Mouse (Mus musculus): ENCODE data around the gene Atmin.

The Atmin gene

GRCm38 (mm10) chr8:116943555-116944384, 577 bp downstream of the Atmin start:
- Histone ChIP-seq H3K27me3 (ENCODE audit: control insufficient read depth, insufficient read depth, low read length, poor library complexity, severe bottlenecking) (no peaks in the 10 kb centered on the region), H3K36me3 (ENCODE audit: control insufficient read depth, insufficient read depth, low read length, poor library complexity, severe bottlenecking) (no peaks in the 10 kb centered on the region)
- peak; percentile 29 for DNase-seq (ENCODE audit: low read depth, low spot score)

DNA sequence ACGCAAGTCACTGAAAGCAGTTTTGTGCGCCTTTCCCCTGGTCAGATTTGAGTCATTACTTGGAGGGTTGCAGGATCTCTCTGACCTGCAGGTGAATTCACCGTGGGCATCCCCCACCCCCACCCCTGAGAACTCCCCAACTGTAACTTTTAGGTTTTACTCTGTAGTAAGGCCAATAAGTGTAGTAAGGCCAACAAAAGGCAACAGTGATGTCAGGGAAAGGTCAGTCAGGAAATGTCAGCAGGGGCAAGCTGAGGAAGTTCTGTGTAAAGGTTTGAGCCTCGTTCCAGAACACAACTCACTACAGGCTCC, 1.1 kb downstream of the Atmin start:
- Histone ChIP-seq H3K27me3 (ENCODE audit: control insufficient read depth, insufficient read depth, low read length, poor library complexity, severe bottlenecking) (no peaks in the 10 kb centered on the region), H3K36me3 (ENCODE audit: control insufficient read depth, insufficient read depth, low read length, poor library complexity, severe bottlenecking) (no peaks in the 10 kb centered on the region)
- peak; percentile 26 for DNase-seq (ENCODE audit: low read depth, low spot score)

DNA sequence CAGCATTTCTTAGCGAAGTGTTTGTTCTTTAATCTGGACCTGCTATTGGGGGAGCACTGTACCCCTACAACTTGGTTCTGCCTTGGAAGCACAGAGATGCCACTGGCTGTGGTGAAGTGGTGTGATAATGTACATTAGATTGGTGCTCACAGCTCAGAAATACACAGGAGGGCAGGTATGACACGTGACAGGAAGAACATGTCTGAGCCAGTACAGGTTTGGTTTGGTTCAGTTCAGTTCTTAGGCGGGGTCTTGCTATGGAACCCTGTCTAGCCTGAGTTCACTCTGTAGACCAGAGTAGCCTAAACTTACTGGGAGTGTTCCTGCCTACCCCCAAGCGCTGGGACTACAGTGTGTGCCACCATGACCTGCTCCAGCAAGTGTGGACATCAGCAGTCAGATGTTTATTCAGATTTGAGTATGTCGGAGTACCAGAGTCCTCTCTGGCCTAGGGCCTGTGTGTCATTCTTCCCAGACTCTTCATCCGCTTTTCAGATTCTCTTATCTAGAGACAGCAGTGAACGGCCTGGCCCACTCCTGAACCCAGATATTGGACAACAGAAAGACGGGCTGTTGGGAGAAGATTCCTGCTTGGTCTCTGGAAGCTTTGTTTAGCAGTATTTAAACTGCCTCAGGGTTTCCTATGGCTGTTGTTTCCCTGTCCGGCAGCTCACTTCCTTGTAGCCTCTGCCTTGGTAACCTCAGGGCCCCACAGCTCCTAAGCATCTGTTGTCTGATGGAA, 2.1 kb downstream of the Atmin start:
- no peak for DNase-seq (ENCODE audit: low read depth, low spot score)
- Histone ChIP-seq H3K27me3 (ENCODE audit: control insufficient read depth, insufficient read depth, low read length, poor library complexity, severe bottlenecking) (no peaks in the 10 kb centered on the region), H3K36me3 (ENCODE audit: control insufficient read depth, insufficient read depth, low read length, poor library complexity, severe bottlenecking) (no peaks in the 10 kb centered on the region)

DNA sequence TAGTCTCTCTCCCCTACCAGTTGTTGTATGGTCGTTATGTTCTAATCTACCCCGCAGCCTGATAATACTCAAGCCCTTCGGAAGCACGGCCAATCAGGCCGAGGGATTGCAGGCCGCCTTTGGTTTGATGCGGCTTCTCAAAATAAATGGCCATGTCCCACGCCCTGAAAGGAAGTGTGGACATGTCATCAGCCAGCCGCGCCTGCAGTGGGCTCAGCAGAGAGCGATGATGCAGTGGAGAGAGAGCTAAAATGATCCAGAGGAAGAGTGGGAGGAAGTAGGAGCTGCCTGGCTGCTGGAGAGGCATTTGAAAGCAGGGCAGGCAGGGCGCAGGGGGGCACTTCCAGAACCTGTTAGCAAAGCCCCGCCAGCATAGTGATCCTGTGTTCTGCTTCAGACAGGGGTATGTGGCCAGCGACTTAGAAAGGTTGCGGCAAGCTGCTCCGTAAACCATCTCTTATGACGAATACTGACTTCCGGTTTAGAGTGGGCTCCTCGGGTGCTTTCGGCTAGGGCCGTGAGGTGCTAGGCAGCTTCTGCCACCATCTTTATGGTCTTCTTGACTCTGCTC, 3.2 kb downstream of the Atmin start:
- Histone ChIP-seq H3K36me3 (ENCODE audit: control insufficient read depth, insufficient read depth, low read length, poor library complexity, severe bottlenecking) (no peaks in the 10 kb centered on the region), H3K27me3 (ENCODE audit: control insufficient read depth, insufficient read depth, low read length, poor library complexity, severe bottlenecking) (no peaks in the 10 kb centered on the region)
- peak; percentile 48 for DNase-seq (ENCODE audit: low read depth, low spot score)

DNA sequence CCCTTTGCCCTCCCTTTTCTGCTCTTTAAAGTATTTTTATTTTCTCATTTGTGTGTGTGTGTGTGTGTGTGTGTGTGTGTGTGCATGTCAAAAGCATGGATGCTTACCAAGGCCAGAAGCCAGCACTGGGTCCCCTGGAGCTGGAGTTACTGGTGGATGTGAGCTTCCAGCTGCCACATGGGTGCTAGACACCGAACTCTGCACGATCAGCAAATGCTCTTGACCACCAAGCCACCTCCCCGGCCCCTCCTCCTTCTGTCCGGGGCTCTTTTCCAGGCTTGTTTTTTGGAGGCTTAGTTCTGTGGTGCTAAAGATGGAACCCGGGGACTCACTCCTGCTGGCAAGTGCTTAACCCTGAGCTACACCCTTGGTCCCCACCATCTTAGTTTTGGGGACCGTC, 3.7 kb downstream of the Atmin start:
- H3K36me3 ChIP-seq (ENCODE audit: control insufficient read depth, insufficient read depth, low read length, poor library complexity, severe bottlenecking), result no peaks in the 10 kb centered on the region
- DNase-seq (ENCODE audit: low read depth, low spot score), result no peak
- H3K27me3 ChIP-seq (ENCODE audit: control insufficient read depth, insufficient read depth, low read length, poor library complexity, severe bottlenecking), result no peaks in the 10 kb centered on the region

- peak; percentile 26 for DNase-seq (ENCODE audit: low read depth, low spot score)
- Histone ChIP-seq H3K36me3 (ENCODE audit: control insufficient read depth, insufficient read depth, low read length, poor library complexity, severe bottlenecking) (no peaks in the 10 kb centered on the region), H3K27me3 (ENCODE audit: control insufficient read depth, insufficient read depth, low read length, poor library complexity, severe bottlenecking) (no peaks in the 10 kb centered on the region)
Observed at GRCm38 (mm10) chr8:116947589-116947988, 4.4 kb downstream of the Atmin start.

DNA sequence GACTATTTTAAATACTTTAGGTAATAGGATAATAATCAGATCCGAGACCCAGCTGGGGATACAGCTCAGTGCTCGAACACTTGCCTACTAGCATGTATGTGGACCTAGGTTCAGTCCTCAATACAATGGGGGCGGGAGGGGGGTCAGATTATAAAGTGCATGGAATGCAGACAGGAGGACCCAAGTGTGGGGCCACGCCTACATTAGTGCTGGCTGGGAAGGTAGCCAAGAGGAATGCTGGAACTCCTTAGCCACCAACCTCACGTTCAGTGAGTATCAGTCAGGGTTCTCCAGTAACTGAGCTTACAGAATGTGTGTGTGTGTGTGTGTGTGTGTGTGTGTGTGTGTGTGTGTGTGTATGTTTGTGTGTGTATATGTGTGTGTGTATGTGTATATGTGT, 8.2 kb downstream of the Atmin start:
- peaks cover 14% of the 10 kb centered on the region for H3K36me3 ChIP-seq (ENCODE audit: control insufficient read depth, insufficient read depth, low read length, poor library complexity, severe bottlenecking)
- H3K27me3 ChIP-seq (ENCODE audit: control insufficient read depth, insufficient read depth, low read length, poor library complexity, severe bottlenecking), result no peaks in the 10 kb centered on the region
- DNase-seq (ENCODE audit: low read depth, low spot score), result no peak

DNA sequence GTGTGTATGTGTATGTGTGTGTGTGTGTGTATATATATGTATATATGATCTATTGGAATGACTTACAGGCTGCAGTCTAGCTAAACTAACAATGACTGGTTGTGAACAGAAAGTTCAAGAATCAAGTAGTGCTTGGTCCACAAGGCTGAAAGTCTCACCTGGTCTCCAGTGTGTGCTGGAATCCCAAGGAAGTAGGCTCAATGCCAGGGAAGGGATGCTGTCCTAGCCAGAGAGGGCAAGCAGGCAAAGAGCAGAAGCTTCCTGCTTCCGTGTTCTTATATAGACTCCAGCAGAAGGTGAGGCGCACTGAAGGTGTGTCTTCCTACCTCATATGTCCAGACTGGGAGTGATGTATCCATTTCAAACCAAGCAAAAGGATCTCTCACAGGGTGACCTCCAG, 8.6 kb downstream of the Atmin start:
- peaks cover 17% of the 10 kb centered on the region for H3K36me3 ChIP-seq (ENCODE audit: control insufficient read depth, insufficient read depth, low read length, poor library complexity, severe bottlenecking)
- no peak for DNase-seq (ENCODE audit: low read depth, low spot score)

DNA sequence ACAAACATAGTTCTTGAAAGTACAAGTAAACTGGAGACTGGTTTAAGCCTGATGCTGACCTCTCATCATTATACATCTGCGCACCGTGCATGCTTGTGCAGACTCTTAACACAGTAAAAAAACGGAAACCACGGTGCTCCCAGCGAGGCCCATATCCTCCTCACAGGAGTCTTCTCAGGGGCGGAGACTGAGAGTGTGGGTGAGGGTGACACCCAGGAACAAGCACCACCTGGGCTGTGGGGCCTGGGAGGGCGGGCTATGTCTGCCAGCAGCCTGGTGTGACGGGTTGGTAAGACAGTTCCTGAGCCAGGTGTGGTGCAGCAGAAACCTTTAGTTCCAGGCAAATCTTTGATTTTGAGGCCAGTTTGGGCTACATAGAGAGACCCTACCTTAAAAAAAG, 9.2 kb downstream of the Atmin start:
- Histone ChIP-seq H3K27me3 (ENCODE audit: control insufficient read depth, insufficient read depth, low read length, poor library complexity, severe bottlenecking) (no peaks in the 10 kb centered on the region), H3K36me3 (ENCODE audit: control insufficient read depth, insufficient read depth, low read length, poor library complexity, severe bottlenecking) (peaks cover 18% of the 10 kb centered on the region)
- peak; percentile 10 for DNase-seq (ENCODE audit: low read depth, low spot score)

More for the DNA sequence above, 8.6 kb downstream of the Atmin start:
- no peaks in the 10 kb centered on the region for H3K27me3 ChIP-seq (ENCODE audit: control insufficient read depth, insufficient read depth, low read length, poor library complexity, severe bottlenecking)

GRCm38 (mm10) chr8:116954415-116954814, 11.2 kb downstream of the Atmin start:
- DNase-seq (ENCODE audit: low read depth, low spot score), result no peak

DNA sequence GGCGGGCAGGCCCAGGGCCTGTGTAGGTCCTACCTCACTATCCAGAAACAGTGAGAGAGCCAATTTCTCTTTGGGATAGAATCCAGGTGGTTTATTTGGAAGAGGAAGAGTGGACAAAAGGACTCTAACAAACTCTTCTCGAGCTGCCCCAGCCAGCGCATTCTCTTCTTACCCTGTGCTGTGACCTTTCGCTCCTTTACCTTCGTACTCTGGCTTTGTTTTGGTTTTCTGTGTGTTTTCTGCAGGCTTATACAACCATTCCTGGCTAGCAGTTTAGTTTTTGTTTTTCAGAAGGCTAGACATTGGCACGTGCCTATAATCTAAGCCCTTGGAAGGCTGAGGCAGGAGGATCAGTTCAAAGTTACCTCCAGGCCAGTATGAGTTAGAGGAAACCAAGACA, 26.3 kb downstream of the Atmin start:
- Histone ChIP-seq H3K27me3 (ENCODE audit: control insufficient read depth, insufficient read depth, low read length, poor library complexity, severe bottlenecking) (no peaks in the 10 kb centered on the region), H3K36me3 (ENCODE audit: control insufficient read depth, insufficient read depth, low read length, poor library complexity, severe bottlenecking) (no peaks in the 10 kb centered on the region)
- no peak for DNase-seq (ENCODE audit: low read depth, low spot score)

More at GRCm38 (mm10) chr8:116954415-116954814, 11.2 kb downstream of the Atmin start:
- Histone ChIP-seq H3K36me3 (ENCODE audit: control insufficient read depth, insufficient read depth, low read length, poor library complexity, severe bottlenecking) (peaks cover 23% of the 10 kb centered on the region), H3K27me3 (ENCODE audit: control insufficient read depth, insufficient read depth, low read length, poor library complexity, severe bottlenecking) (no peaks in the 10 kb centered on the region)

- H3K36me3 ChIP-seq (ENCODE audit: control insufficient read depth, insufficient read depth, low read length, poor library complexity, severe bottlenecking), result no peaks in the 10 kb centered on the region
- H3K27me3 ChIP-seq (ENCODE audit: control insufficient read depth, insufficient read depth, low read length, poor library complexity, severe bottlenecking), result no peaks in the 10 kb centered on the region
- no peak for DNase-seq (ENCODE audit: low read depth, low spot score)
Observed at GRCm38 (mm10) chr8:116975066-116975465, 31.9 kb downstream of the Atmin start.

DNA sequence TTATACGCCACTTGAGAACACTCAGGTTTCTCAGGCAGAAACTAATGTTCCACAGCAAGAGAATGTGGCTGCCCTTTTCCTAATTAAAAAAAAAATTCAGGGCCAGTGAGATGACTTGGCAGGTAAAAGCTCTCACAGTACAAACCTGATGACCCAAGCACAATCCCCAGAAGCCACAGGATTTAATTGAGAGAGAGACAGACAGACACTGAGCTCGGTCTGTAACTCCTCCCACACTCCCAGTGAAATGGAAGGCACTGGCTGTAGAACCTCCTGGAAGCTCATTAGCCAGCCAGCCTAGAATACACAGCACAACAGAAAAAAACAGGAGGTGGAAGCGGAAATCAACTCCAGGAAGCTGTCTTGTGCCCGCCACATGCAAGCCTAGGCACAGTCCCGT, 32.4 kb downstream of the Atmin start:
- no peak for DNase-seq (ENCODE audit: low read depth, low spot score)
- H3K36me3 ChIP-seq (ENCODE audit: control insufficient read depth, insufficient read depth, low read length, poor library complexity, severe bottlenecking), result no peaks in the 10 kb centered on the region

GRCm38 (mm10) chr8:116978052-116978451, 34.9 kb downstream of the Atmin start:
- Histone ChIP-seq H3K27me3 (ENCODE audit: control insufficient read depth, insufficient read depth, low read length, poor library complexity, severe bottlenecking) (no peaks in the 10 kb centered on the region), H3K36me3 (ENCODE audit: control insufficient read depth, insufficient read depth, low read length, poor library complexity, severe bottlenecking) (no peaks in the 10 kb centered on the region)
- DNase-seq (ENCODE audit: low read depth, low spot score), result no peak

More for the DNA sequence above, 32.4 kb downstream of the Atmin start:
- H3K27me3 ChIP-seq (ENCODE audit: control insufficient read depth, insufficient read depth, low read length, poor library complexity, severe bottlenecking), result no peaks in the 10 kb centered on the region

- no peaks in the 10 kb centered on the region for H3K27me3 ChIP-seq (ENCODE audit: control insufficient read depth, insufficient read depth, low read length, poor library complexity, severe bottlenecking)
- peak; percentile 99 for DNase-seq (ENCODE audit: low read depth, low spot score)
- H3K36me3 ChIP-seq (ENCODE audit: control insufficient read depth, insufficient read depth, low read length, poor library complexity, severe bottlenecking), result no peaks in the 10 kb centered on the region
Observed at GRCm38 (mm10) chr8:116978631-116979256, 35.6 kb downstream of the Atmin start, which contains the start of gene 1700030J22Rik. 1700030J22Rik (minus strand) TSS chr8:116978959.

Measured in splenic B cell, adult 2 months (primary cell).